Mouse (Mus musculus) fat pad, adult 2 months (tissue): ENCODE data around the gene Efnb2.

ENCODE experiments used
- DNase-seq: peaks from one replicate; pipeline ENCODE4 v3.0.0-alpha.2; 2011; ENCODE audit warnings: low read depth, low spot score; ENCODE audit errors: extremely low read depth

Efnb2 gene

DNA sequence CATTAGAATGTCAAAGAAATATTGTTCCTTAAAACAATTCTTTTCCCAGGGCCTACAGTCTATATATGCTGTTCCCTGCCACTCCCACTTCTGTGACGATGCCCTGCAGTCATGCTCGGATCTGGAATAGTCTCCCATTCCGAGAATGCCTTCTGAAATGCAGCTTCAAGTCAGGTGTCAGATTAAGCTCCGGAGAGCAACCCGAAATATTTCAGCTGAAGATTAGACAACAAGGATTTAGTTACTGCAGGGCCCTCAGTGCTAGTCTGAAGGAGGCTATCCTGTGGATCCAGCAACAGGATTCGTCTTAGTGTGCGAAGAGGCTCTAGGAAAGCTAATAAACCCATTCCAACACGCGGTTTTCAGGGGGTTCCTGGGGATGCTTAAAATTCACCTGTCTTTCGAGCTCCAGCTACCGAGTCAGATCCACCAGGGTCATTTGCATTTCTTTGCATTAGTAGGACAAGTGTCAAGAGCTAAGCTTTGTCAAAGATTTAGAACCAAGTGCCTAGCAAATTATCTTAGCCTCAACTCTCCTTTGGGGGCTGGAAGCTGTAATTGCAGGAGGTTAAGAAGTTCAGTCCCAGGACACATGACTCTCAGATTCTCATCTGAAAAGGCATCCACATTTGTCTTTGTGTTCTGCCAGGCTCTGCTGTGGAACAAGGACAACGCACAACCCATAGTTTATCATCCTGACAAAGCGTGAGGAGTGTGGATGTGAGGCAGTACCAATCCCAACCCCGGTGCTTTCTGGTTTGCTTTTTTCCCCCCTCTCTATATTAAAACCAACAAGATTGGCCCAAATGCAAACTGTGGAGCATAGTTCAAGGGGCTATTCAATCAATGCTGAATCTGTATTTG, 4.2 kb downstream of the Efnb2 start:
- DNase-seq: no peak

DNA sequence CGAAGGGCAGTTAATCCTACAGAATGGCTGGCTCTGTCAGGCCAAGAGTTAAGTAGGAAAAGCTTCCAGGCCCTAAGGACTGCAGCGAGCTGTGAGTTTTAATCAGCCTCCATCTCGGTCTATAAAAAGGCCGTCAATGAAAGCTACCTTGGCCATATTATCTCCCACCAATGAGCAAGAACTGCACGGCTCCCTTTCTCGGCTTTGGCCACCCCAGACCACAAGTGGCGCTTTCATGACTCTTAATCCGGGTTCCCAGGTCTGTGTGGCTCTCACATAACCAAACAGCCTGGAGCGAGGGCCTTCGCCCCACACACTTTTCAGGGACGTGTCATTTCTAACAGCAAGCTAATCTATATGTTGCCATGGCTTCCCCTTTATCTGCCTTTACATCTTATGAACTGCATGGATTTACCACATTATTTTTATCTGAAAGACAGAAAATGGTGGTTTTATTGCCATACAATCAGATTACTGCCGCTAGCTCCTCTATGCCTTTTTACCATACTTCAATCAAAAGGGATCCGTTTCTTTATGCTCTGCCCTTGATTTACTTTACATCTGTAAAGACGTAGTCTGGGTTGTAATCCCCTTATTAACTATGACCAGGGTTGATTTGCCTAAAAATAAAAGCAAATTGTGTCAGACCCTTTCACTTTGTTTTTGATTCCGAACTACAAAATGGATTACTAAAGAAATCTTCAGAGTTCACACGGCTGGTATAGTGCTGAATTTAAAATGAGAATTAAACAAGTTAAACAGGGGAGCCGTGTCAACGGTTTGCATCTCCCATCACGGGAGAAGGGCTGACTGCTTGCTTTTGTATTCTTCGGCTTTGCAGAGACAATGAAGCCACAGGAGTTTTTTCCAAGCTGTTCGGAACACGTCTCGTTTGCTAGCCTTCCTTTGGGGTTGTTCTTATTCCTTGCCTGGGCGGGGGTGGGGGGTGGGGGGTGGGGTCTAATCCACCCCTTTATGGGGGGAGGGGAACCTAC, 5.4 kb downstream of the Efnb2 start:
- DNase-seq: no peak

DNA sequence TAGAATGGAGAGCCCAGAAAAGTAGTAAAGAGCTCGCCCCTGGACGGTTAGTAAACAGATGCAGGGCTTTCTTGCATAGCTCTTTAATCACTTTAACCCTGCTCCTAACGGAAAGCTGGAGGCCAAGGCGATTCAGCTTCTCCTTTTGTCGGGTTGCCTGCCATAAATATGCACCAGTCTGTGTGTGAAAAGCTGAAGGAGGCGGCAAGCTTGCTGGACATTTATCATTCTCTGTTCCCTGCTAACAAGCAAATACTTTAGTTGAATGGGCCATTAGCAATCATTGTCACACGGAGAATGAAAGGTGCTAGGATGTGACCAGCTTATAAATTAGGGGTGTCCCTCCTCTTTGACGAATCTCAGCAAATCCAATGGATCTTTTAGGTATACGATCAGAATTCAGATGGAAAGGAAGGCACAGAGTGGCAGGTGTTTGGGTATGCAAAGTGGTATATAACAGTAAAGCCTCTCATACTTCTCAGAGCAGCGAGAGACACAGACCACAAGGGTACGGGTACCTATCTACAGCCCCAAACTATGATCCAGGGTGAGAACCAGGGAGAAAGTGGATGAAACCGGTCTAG, 7.0 kb downstream of the Efnb2 start:
- no peak for DNase-seq

DNA sequence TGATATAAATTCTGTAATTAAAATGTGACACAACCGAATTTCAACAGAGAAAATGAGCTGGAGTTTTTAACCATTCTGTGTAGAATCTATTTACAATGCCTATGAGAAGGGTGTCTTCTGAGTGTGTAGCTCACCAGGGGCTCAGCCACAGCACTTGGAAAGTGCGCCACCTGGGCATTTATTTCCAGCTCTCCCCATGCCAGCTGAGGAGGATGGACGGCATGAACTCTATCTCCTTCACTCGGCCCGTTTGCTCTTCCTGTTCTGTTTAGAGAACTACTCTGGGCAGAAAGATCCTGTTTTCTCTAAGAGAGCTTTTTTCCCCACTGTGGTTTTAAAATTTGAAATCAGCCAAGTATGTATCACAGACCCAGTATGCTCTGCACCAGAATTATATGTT, 7.7 kb downstream of the Efnb2 start:
- no peak for DNase-seq

DNA sequence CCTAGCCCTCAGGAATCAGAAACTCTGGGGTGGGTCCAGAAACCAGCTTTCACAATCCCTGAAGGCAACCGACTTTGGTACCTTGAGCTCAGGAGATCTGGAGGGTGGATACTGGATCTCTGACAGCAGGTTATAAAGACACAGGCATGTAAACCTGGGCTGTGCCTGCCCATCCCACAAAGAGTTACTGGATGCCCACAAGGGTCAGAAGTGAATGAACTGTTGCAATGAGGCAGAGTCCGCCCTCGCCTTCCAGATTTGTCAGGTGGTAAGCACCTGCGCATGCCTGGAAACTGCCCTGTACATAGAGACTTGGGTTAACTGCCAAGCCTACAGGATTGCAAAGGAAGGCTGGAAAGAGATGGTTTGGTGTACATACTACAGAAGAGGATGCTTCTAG, 8.7 kb downstream of the Efnb2 start:
- DNase-seq: no peak

GRCm38 (mm10) chr8:8649944-8650343, 11.1 kb downstream of the Efnb2 start:
- DNase-seq: no peak

- no peak for DNase-seq
Measured at GRCm38 (mm10) chr8:8649536-8649935, 11.5 kb downstream of the Efnb2 start.

DNA sequence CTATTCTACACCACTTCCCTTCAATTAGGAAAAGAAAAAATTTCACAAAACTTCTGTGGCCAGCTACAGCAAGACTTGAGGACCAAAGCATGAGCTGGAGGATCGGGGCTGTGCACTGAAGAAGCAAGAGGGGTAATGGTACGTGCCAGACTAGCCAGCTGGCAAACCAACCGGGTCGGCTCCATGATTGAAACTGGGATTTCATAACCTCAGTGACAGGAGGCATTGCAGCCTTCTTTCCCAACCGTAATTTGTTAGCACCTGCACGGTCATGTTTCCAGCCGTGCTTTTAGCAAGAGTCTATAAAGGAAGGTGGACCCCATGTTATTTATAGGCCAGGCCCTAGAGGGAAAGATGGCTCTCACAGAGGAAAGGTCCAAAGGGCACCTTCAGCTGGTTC, 12.4 kb downstream of the Efnb2 start:
- DNase-seq: peak; percentile 92

- no peak for DNase-seq
Measured at GRCm38 (mm10) chr8:8647824-8648223, 13.2 kb downstream of the Efnb2 start.

GRCm38 (mm10) chr8:8647319-8647718, 13.7 kb downstream of the Efnb2 start:
- no peak for DNase-seq

GRCm38 (mm10) chr8:8644160-8644915, 16.7 kb downstream of the Efnb2 start:
- no peak for DNase-seq

- DNase-seq: no peak
Measured at GRCm38 (mm10) chr8:8640264-8640588, 20.8 kb downstream of the Efnb2 start.

GRCm38 (mm10) chr8:8639569-8640263, 21.3 kb downstream of the Efnb2 start:
- no peak for DNase-seq

GRCm38 (mm10) chr8:8631394-8631793, 29.6 kb downstream of the Efnb2 start:
- no peak for DNase-seq

DNA sequence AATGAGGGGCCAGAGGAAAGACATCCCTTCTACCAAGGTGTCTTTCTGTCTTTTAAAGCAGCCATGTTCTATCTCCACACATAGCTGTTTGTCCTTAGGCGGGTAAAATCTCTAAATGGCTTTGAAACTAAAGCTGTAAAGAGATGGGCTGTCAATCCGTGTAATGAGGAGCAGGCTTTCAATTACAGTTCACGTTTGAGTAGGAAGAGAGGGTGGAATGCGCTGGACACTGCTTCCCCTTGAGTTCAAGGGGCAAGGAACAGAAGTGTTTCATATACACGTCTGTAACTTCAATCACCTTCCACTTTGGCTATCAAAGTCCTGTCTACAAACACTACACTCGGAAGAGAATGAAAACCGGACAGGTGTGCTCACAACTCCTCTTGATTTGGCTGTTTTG, 37.0 kb downstream of the Efnb2 start:
- DNase-seq: no peak

DNA sequence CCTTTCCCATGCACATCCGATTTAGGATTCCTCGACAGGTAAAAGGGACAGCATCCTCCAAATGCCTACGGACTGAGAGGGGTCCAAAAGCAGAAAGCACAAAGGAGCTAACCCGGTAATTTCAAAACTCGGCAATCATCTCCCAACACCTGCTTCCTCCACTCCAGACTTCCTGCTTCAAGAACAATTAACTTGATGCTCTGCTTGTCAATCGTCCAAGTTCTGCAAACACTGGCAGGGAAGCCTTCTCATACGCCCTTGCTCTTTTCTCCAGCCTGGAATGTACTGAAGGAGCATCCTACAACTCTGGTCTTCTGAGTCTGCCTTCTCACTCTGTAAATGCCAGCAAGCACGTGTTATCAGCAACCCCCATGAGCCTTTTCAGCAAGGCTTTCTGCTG, 37.6 kb downstream of the Efnb2 start:
- no peak for DNase-seq

- DNase-seq: no peak
Measured at GRCm38 (mm10) chr8:8622476-8622875, 38.6 kb downstream of the Efnb2 start.

- DNase-seq: no peak
Measured at GRCm38 (mm10) chr8:8622031-8622430, 39.0 kb downstream of the Efnb2 start.

DNA sequence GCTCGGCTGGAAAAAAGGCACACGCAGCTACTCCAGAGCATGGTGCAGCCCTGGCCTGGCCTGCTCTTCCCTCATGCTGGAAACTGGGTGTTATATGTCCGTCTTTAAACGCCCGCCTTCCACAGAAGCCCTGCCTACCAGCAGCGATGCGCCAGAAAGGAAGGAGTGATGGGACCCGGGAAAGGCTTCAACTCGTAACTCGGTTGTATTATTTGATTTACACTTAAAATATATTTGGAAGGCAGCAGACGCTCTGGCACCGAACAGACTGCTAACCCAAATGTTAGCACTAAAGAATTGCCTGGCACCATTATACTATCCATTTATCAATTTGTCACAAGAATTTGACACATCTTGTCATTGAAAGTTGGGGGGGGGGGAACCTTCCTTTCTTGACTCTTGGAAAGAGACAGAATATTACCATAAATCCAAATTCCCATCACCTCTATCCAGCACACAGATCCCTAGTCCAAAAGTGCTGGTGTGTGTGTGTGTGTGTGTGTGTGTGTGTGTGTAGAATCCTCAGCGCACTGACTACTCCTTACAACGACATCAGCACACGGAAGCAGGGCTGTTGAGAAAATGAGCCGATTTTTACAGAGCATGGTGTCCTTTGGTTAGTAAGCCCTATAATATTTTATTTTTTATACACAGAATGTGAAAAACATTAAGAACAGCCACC, 39.7 kb downstream of the Efnb2 start:
- no peak for DNase-seq

- DNase-seq: no peak
Measured at GRCm38 (mm10) chr8:8620536-8620935, 40.5 kb downstream of the Efnb2 start.
